Mouse (Mus musculus): ENCODE measurements around the gene Zbtb22. TPM values are rescaled to one million over a fixed set of nuclear protein-coding genes. Genes with fewer than 3 reads are reported as not detected.

Gene Zbtb22
- polyA plus RNA-seq, 1 experiment from 2014 or later = 11.3 TPM

DNA sequence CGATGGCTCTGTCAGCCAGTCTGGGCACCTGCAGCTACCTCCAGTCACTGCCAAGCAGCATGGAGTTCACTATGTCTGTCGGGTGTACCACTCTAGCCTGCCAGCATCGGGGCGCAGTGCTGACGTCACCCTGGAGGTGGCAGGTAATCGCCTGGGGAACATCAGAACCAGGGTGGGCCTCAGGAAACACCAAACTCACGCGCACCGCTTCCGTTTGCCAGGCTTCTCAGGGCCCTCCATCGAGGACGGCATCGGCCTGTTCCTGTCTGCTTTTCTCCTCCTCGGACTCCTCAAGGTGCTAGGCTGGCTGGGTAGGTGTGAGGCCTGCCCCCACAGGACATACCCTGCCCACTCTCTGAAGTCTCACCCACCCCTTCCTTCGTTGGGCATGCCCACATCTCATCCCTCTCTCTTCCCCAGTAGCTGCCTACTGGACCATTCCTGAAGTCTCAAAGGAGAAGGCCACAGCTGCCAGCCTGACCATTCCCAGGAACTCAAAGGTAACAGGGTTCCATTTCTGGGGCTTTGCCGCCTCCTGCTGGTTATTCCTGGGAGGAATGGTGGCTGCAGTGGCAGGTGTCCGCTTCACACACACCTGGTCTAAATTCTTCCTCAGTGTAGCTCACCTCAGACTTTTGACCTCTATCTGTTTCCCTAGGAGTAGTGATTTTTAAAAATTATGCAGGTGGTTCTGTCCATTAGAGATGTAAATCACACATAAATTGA, 10.7 kb downstream of the Zbtb22 start:
- H3K4me1 ChIP-seq (replicated peaks) = peaks cover 26% of the 10 kb centered on the region
- no peak overlapping the region for H3K4me2 ChIP-seq
- H3K9ac ChIP-seq = no peak overlapping the region
- 74% methylated on average over 17 of the region's 17 CpGs for WGBS
- H3K27ac ChIP-seq = no peak overlapping the region
- H3K9me3 ChIP-seq (replicated peaks) = no peaks in the 10 kb centered on the region
- no peak overlapping the region for H3K4me3 ChIP-seq
- H3K36me3 ChIP-seq = peaks cover 5% of the 10 kb centered on the region; the same call in 1 of the 2 replicates
- no peaks in the 10 kb centered on the region for H3K27me3 ChIP-seq
- no peak for ATAC-seq (replicated peaks; ENCODE audit: insufficient number of reproducible peaks, insufficient read depth, low FRiP score, low read depth)

DNA sequence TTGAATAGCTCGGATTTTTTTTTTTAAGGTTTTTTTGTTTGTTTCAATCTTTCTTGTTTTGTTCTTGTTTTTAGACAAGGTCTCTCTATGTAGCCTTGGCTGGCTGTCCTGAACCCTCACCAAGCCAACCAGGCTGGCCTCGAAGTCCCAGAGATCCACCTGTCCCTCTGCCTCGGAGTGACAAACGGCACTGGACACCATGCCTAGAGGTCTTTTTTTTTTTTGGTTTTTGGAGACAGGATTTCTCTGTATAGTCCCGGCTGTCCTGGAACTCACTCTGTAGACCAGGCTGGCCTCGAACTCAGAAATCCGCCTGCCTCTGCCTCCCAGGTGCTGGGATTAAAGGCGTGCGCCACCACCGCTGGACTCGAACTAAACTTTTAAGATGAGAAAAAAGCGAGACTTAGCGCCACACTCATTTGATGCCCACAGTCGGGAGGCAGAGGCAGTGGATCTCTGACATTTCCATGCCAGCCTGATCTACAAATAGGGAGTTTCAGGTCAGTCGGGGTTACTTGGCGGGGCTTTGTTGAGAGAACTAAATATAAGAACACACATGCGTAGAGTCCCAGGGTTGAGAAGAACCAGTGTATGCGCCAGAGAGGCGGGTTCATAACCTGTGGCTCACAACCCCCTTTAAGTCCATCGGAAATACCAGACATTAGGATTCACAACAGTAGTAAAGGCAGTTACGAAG, 12.7 kb downstream of the Zbtb22 start:
- peak overlapping the region; percentile 77 for H3K4me3 ChIP-seq
- no peaks in the 10 kb centered on the region for H3K27me3 ChIP-seq
- peaks cover 26% of the 10 kb centered on the region for H3K4me1 ChIP-seq (replicated peaks)
- no peaks in the 10 kb centered on the region for H3K9me3 ChIP-seq (replicated peaks)
- peaks cover 19% of the 10 kb centered on the region for H3K36me3 ChIP-seq
- H3K4me2 ChIP-seq = peak overlapping the region; percentile 87
- peak overlapping the region; percentile 99; the same call in 1 of the 2 replicates for H3K27ac ChIP-seq
- ATAC-seq (replicated peaks; ENCODE audit: insufficient number of reproducible peaks, insufficient read depth, low FRiP score, low read depth) = no peak
- H3K9ac ChIP-seq = peak overlapping the region; percentile 87
- WGBS = 51% methylated on average over 21 of the region's 21 CpGs

DNA sequence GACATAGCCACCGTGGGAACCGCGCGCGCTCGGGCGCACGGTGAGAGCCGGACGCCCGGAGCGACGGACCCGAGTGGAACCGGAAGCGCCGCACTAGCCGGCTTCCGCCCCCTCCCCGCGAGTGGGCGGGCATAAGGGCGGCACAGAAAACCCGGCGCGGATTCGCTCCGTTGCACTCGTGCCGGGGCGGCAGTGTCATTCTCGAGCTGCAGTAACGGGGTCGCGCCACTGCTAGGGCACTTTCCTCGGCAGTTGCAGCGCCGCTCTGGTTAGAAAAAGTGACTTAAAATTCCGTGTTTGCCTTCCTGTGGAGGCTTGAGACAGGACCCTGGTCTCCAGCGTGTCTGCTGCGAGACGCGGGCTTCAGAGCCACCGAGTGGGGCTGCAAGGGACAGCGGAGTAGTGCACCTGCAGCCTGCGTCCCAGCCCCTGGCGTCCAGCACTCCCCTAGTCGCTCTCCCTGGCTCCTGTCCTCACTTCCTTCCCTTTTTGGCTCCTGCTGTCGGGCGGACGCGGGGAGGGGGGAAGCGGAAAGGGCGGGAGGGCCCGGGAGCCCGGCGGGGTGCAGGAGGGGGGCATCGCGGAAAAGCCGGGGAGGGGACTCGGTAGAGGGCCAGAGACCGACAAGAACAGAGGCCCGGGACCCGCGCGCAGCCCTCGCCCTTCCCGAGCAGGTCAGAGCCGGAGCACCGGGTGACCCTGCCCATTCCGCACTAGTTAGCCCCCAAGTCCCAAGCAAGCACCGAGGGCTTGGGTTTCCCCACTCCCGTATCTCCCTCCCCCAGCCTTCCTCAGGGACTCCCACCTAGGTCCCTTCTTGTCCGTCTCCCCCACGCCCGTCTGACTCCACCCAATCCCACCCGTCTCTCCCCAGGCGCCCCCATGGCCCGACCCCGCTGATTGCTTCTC, 13.9 kb downstream of the Zbtb22 start, which contains the start of gene Rgl2:
TSS of gene Rgl2 (plus strand) at position 173 of the 909 bp plus-strand sequence.
- peak within 1 kb of the TSS; percentile 77 for H3K4me3 ChIP-seq
- peaks cover 28% of the 10 kb centered on the region for H3K36me3 ChIP-seq
- H3K27ac ChIP-seq = peak within 1 kb of the TSS; percentile 99
- WGBS = under 1% methylated on average over 73 of the region's 80 CpGs
- ATAC-seq (replicated peaks; ENCODE audit: insufficient number of reproducible peaks, insufficient read depth, low FRiP score, low read depth) = peak; percentile 85
- H3K4me2 ChIP-seq = peak within 1 kb of the TSS; percentile 87
- peak within 1 kb of the TSS; percentile 87 for H3K9ac ChIP-seq
- peaks cover 26% of the 10 kb centered on the region for H3K4me1 ChIP-seq (replicated peaks)
- H3K27me3 ChIP-seq = no peaks in the 10 kb centered on the region
- H3K9me3 ChIP-seq (replicated peaks) = no peaks in the 10 kb centered on the region

DNA sequence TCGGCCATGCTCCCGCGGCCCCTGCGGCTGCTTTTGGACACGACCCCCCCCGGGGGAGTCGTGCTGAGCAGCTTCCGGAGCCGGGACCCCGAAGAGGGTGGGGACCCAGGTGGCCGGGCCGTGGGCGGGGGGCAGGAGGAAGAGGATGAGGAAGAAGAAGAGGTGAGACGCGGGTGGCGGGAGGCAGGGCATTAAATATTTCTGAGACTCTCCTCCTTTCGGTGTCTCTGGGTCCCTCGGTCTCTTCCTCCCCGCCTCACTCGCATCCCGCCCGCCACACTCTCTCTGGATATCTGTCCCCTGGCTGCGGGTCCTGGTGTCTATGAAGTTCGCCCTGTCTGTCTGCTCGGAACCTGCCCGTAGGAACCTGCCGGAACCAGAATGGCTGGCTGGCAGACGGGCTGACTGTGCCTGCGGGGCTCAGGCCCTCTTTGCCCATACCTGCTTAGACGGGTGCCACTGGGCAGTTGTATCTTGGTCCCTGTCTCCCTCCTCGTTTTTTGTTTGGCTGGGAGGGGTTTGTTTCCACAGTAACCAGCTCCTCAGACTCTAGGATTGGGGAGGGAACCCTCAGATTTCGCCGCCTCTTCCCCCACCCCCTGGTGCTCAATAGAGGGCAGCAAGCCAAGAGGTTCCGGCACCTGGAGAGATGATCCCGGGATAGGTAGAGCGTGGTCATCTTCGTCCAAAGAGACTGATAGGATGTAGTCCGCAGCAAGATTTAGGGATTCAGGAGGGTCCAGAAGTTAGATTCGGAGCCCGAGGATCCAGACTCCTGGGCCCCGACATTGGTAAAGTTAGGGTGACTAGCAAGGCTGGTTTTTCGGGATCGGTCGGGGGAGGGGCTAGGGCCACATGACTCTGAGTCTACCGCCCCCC, 14.8 kb downstream of the Zbtb22 start:
- H3K36me3 ChIP-seq = peaks cover 29% of the 10 kb centered on the region
- peak overlapping the region; percentile 87 for H3K4me2 ChIP-seq
- under 1% methylated on average over 44 of the region's 45 CpGs for WGBS
- H3K4me1 ChIP-seq (replicated peaks) = peaks cover 26% of the 10 kb centered on the region
- peak overlapping the region; percentile 99 for H3K27ac ChIP-seq
- peak overlapping the region; percentile 77 for H3K4me3 ChIP-seq
- H3K9ac ChIP-seq = peak overlapping the region; percentile 87
- H3K27me3 ChIP-seq = no peaks in the 10 kb centered on the region
- ATAC-seq (replicated peaks; ENCODE audit: insufficient number of reproducible peaks, insufficient read depth, low FRiP score, low read depth) = no peak
- no peaks in the 10 kb centered on the region for H3K9me3 ChIP-seq (replicated peaks)

DNA sequence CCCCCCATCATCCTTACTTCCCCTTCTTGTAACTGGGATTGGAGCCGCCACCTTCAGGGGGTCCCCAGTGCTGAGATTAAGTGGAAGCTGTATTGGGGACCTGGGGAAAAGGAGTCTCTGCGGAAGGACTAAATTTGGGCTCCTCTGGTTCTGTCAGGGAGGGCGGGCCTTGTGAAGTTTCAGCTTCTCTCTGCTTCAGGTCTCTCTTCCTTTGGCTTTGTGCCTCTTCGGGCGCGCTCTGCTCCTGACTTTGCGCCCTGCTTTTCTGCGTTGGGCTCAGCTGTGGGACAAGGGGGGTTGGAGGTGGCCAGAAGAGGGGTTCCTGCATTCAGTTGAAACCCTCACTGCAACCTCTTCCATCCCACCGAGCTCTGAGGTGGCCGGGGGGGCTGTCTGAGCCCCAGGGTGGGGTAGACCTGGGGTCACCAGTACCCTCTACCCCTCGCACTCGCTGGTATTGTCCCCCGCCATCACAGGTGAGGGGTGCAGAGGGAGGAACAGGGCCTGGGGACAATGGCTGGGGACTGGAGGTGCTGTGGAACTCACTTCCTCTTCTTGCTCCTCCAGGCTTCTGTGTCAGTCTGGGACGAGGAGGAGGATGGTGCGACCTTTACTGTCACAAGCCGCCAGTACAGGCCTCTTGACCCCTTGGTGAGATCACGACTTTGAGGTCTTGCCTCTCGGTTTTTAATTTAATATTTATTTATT, 15.6 kb downstream of the Zbtb22 start:
- H3K4me2 ChIP-seq = peak overlapping the region; percentile 87
- 48% methylated on average over 18 of the region's 18 CpGs for WGBS
- H3K9ac ChIP-seq = peak overlapping the region; percentile 87; the same call in 1 of the 2 replicates
- H3K27ac ChIP-seq = no peak overlapping the region
- no peaks in the 10 kb centered on the region for H3K9me3 ChIP-seq (replicated peaks)
- H3K4me1 ChIP-seq (replicated peaks) = peaks cover 26% of the 10 kb centered on the region
- H3K36me3 ChIP-seq = peaks cover 31% of the 10 kb centered on the region
- peak overlapping the region; percentile 77 for H3K4me3 ChIP-seq
- ATAC-seq (replicated peaks; ENCODE audit: insufficient number of reproducible peaks, insufficient read depth, low FRiP score, low read depth) = no peak
- H3K27me3 ChIP-seq = no peaks in the 10 kb centered on the region

DNA sequence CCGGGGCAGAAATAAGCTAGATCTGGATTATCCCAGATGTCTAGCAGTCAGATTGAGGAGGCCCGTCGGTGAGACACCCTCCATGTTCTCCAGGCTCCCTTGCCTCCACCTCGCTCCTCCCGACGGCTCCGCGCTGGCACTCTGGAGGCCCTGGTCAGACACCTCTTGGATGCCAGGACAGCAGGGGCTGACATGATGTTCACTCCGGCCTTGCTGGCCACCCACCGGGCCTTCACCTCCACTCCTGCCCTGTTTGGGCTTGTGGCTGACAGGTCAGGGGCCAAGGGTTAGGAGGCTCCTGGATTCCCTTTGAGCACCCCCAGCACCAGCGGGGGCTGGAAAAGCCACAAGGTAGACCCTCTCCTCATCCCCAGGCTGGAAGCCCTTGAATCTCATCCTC, 16.2 kb downstream of the Zbtb22 start:
- no peak overlapping the region for H3K9ac ChIP-seq
- no peak overlapping the region for H3K27ac ChIP-seq
- peaks cover 32% of the 10 kb centered on the region; the same call in 1 of the 2 replicates for H3K36me3 ChIP-seq
- no peak for ATAC-seq (replicated peaks; ENCODE audit: insufficient number of reproducible peaks, insufficient read depth, low FRiP score, low read depth)
- 0 out of 2 replicates have a peak overlapping the region, but pooled peaks have one; percentile 77 for H3K4me3 ChIP-seq
- H3K27me3 ChIP-seq = no peaks in the 10 kb centered on the region
- H3K9me3 ChIP-seq (replicated peaks) = no peaks in the 10 kb centered on the region
- peak overlapping the region; percentile 87; the same call in 1 of the 2 replicates for H3K4me2 ChIP-seq
- peaks cover 26% of the 10 kb centered on the region for H3K4me1 ChIP-seq (replicated peaks)
- WGBS = 89% methylated on average over 11 of the region's 11 CpGs

DNA sequence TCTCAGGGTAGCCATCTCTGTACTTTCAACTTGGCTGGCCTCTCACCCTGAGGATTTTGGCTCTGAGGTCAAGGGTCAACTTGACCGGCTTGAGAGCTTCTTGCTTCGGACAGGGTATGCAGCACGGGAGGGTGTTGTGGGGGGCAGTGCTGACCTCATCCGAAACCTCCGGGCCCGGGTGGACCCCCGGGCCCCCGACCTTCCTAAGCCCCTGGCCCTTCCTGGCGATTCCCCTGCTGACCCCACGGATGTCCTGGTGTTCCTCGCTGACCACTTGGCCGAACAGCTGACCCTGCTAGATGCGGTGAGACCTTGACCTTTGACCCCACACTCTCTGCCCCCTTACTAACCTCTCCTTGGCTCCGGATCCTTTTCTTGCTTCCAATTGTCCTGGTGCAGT, 16.7 kb downstream of the Zbtb22 start:
- Histone ChIP-seq H3K9ac (no peak overlapping the region), H3K4me3 (no peak overlapping the region), H3K27me3 (no peaks in the 10 kb centered on the region), H3K4me1 (replicated peaks) (peaks cover 26% of the 10 kb centered on the region), H3K36me3 (peaks cover 37% of the 10 kb centered on the region; the same call in 1 of the 2 replicates), H3K4me2 (no peak overlapping the region), H3K27ac (no peak overlapping the region), H3K9me3 (replicated peaks) (no peaks in the 10 kb centered on the region)
- ATAC-seq (replicated peaks; ENCODE audit: insufficient number of reproducible peaks, insufficient read depth, low FRiP score, low read depth) = no peak
- 81% methylated on average over 14 of the region's 14 CpGs for WGBS

DNA sequence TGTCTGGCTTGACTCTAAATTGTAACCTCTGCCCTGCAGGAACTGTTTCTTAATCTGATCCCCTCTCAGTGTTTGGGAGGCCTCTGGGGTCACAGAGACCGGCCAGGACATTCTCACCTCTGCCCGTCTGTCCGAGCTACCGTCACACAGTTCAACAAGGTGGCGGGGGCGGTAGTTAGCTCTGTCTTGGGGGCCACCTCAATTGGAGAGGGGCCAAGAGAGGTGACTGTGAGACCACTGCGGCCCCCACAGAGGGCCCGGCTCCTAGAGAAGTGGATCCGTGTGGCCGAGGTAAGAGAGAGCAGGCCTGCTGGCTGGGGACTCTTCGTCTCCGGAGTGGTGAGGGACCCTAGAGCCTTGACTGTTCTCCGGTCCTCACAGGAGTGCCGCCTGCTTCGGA, 17.3 kb downstream of the Zbtb22 start:
- H3K36me3 ChIP-seq = peaks cover 40% of the 10 kb centered on the region; the same call in 1 of the 2 replicates
- 91% methylated on average over 15 of the region's 15 CpGs for WGBS
- H3K27me3 ChIP-seq = no peaks in the 10 kb centered on the region
- no peak for ATAC-seq (replicated peaks; ENCODE audit: insufficient number of reproducible peaks, insufficient read depth, low FRiP score, low read depth)
- H3K9ac ChIP-seq = no peak overlapping the region
- H3K4me1 ChIP-seq (replicated peaks) = peaks cover 22% of the 10 kb centered on the region
- no peak overlapping the region for H3K4me3 ChIP-seq
- no peak overlapping the region for H3K4me2 ChIP-seq
- no peak overlapping the region for H3K27ac ChIP-seq
- no peaks in the 10 kb centered on the region for H3K9me3 ChIP-seq (replicated peaks)

DNA sequence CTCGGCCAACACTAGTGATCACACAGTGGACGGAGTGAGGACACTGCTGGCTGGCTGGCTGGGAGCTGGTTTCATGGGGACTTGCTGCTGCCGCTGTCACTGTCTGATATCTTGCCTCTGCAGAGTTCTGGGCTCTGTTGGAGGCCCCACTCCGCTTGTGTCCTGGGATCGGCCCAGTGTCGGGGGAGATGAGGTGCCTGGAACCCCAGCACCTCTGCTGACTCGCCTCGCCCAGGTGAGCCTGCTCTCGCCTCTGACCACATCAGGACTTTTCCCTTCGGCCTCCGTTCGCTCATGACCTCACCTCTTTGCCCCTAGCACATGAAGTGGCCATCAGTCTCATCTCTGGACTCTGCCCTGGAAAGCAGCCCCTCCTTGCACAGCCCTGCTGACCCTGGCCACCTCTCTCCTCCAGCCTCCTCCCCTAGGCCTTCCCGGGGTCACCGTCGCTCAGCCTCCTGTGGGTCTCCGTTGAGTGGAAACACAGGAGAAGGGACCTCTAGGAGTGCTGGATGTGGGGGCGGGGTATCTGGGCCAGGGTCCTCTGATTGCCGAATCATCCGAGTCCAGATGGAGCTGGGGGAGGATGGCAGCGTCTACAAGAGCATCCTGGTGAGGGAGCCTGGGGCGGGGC, 19.8 kb downstream of the Zbtb22 start:
- H3K27me3 ChIP-seq = no peaks in the 10 kb centered on the region
- WGBS = 88% methylated on average over 21 of the region's 21 CpGs
- H3K4me1 ChIP-seq (replicated peaks) = peaks cover 20% of the 10 kb centered on the region
- no peak overlapping the region for H3K4me3 ChIP-seq
- no peak overlapping the region for H3K4me2 ChIP-seq
- H3K27ac ChIP-seq = no peak overlapping the region
- H3K36me3 ChIP-seq = peaks cover 40% of the 10 kb centered on the region; the same call in 1 of the 2 replicates
- no peaks in the 10 kb centered on the region for H3K9me3 ChIP-seq (replicated peaks)
- H3K9ac ChIP-seq = no peak overlapping the region
- no peak for ATAC-seq (replicated peaks; ENCODE audit: insufficient number of reproducible peaks, insufficient read depth, low FRiP score, low read depth)

Measured in heart, embryonic 15.5 days (tissue).